Mouse (Mus musculus) erythroid progenitor cell, adult 5-6 weeks (primary cell): Measurements from ENCODE around the gene Lef1. TPM values are rescaled to one million over a fixed set of nuclear protein-coding genes. Genes with fewer than 3 reads are reported as not detected.

ENCODE experiments used
- ATAC-seq: replicated peaks from 2 replicates; pipeline ENCODE4 v1.8.0; 2016; ENCODE audit warnings: moderate number of reproducible peaks, mild to moderate bottlenecking, moderate TSS enrichment, inconsistent platforms; ENCODE audit not compliant: poor library complexity, low FRiP score, severe bottlenecking
- total RNA-seq, 2 experiments: library from RNA; stranded (forward) in 1 of 2; stranded (reverse) in 1 of 2; fragments of 150-400 nt in 1 of 2; fragments of 186-747, 209-891 nt in 1 of 2; gene quantifications; 2 replicates each; pipeline versions ENCODE4 v1.2.3 to v1.2.4; 2015 to 2017; ENCODE audit warnings: low replicate concordance in 2 of 2

The Lef1 gene
- total RNA-seq, 2 experiments from 2014 or later, result 9.2 to 14.1 TPM

DNA sequence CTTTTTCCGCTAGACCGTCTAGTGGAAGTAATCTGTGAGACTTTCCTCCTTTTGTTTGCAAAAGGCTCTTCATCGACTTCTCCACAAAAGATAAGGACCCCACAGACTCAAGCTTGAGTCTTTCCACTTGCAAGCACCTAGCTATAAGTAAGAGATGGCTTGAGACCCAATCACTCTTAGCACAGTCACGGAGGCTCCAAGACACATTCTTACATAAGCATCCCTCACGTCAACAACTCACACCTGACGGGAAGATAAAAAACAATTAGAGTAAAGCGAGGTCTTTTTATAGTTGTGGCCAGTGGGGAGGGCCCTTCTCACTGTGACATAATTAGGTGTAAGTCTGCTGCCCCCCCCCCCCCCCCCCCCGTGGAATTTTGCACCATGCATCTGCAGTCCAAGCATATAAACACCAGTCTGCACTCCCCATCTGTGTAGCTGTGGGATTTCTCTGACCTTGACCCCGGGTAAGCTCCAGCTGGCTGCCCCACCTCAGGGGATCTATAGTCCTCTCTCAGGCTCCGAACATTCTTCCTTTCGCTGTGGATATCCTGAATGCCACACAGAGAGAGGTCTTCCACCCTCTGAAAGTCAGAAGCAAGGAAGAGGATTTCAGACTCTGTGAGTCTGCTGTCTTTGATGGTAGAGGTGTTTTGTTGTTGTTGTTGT, 61.2 kb downstream of the Lef1 start:
- no peak for ATAC-seq

DNA sequence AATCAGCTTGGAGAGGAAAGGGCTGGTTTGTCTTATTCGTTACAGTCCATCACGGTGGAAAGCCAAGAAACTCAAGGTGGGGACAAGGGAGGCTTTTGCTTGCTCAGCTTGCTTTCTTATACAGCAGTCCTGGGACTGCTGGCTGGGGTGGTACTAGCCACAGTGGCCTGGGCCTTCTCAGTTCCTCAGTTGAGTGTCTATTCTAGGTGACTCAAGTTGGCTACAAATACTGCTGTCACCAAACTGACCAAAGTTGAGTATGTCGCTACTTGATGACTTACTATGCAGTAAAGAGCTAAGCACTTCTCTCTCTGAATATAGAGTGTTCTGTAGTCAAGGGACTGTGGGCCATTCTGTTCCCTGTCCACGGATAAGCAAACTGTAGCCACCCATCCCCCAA, 62.0 kb downstream of the Lef1 start:
- no peak for ATAC-seq

DNA sequence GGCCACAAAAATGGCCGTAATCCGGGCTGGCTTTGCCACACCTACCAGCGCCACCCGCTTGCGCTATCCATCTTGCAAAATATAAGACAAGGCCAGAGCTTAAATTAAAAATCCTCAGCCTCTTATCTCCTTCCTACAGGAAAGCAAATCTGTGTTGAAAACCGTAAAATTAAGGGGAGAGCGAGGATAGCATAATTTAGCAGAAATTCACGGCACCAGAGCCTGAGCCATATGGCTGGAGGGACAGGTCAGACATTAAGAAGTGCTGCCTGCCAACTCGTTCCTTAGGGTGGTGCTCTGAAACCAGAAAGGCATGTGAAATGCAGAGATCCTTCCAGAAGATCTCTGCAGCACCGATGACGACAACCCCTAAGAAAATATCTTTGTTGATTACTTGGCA, 70.7 kb downstream of the Lef1 start:
- no peak for ATAC-seq

DNA sequence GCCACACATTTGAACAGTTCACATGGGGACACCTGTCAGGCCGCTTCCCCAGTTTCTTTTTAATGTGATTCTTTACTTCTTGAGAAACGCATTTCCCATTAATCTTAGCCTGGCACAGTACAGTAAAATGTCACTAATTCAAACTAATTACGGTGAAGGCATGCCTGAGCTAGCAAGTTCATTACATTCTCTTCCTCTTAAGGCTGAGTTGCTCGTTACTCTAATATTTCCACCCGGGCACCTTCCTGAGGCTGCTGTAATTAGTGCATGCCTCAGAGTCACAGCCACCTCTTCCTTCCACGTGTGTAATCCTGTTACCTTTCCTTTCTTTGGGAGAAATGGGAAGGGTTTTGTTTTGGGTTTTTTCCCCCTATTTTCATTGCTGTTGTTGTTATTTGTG, 71.9 kb downstream of the Lef1 start:
- no peak for ATAC-seq

DNA sequence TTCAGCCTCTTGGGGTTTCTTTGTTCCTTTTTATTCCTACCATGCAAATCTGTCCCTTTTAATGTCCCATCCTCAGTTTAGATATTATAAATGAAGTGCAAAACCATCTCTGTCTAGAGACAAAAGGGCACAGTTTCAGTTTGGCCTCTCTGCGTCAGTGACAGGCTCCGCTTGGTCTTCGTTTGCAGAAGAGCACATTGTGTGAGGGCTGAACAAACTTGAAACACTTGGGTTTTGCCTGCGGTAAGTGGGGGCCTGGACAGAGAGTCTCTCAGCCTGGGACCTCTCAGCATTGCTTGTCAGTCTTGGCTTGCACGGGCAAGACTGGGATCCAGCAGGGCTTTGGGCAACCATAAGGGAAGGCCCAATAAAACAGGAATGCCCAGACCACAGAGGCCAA, 75.9 kb downstream of the Lef1 start:
- no peak for ATAC-seq

DNA sequence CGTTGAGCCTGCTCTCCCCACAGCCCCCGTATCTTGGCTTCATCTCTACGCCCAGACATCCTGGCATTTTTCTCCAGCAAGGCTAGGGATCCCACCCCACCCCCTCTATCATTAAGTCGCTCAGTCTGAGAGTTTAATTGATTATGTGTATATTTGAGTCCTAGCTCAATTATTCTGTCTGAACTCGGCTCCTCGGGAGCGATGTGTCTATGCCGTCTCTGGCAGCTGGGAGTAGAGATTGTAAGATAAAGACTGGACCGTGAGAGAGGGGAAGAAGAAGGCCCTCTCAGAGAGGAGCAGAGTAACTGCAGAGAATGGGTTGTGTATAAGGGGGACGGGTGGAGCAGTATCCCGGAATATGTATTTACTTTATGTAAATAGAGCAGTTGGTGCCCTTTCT, 80.0 kb downstream of the Lef1 start:
- ATAC-seq, result no peak

DNA sequence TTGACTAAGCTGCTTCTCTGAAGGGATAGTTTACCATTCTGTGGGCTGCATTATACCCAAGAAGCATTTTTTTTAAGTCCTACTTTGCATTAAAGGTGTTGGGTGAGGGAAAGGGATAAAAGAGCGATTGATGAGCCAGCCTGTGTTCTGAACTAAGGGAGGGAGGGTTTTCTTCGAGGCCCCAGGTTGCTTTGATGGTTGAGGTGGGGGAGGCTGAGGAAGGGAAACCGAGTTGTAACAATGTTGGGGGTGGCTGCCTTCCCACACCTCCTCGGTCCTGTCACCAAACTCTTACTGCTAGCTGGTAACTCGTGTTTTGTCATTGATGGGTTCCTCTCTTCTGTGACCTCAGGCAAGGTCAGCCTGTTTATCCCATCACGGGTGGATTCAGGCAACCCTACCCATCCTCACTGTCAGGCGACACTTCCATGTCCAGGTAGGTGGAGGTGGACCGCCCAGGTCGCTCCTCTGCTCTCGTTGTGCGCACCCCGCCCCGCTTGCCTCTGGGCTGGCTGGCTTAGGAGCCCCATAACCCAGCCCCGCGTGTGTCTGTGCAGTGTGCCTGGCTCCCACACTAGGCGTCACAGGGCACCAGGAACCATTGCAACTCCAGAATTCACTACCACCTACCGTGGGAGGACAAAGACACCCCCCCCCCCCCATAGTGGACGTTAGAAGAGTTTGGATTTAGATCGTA, 80.5 kb downstream of the Lef1 start:
- no peak for ATAC-seq

DNA sequence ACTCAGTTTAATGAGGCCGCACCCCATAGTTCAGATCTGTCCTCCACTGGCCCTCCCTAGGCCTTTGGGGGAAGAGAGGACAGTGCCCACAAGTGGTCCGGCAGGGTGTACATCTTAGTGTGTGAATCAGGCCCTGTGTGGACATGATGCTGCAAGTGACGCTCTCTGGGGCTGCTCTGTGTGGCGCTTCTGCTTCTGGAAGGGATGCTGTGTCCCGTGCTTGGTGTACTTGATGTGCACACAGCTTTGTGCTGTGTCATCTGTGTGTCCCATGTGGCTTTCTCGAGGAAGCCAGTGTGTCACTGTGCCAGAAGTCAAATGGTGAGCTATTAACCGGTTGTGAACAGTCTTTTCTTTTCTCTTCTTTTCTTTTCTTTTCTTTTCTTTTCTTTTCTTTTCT, 81.2 kb downstream of the Lef1 start:
- ATAC-seq, result no peak

DNA sequence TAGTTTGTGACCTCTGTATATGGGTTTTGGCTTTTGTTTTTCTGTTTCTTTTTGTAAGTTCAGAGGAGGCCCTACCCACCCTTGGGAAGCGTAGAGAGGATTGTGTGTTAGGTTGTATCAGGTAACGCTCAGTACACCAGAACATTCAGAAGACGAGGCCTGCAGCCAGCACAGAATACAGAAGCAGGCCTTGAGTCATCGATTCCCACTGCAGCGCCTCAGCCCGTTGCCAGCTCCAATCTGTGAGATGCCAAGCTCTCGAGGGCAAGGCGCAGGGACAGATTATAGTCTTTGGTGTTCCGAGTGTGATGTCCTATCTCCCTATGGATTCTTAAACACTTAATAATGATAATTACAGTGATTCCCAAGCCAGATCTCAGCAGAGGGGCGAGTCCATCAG, 85.8 kb downstream of the Lef1 start:
- ATAC-seq, result no peak

DNA sequence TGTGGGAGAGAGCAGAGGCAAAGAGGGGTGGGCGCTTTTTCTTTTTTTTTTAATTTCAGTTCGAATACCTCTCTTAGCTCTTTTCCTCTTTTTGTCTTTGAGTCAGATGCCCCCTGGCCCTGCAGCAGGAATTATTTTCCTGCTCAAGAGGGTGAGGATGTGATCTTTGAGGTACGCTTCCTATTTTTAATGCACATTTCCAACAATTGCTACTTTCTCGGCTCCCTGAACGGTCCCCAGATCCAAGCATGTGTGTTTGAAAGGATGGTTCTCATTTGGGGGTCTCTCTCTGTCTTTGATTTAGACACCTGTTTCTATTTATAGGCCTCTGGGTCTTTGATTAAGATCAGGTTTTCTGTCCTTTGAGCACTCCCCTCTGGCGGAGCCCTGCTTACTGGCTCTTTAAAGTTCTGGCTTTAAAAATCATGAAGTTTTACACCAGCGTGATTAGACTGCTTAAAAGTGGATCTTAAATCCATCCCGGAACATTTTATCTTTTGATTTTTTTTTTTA, 86.3 kb downstream of the Lef1 start:
- no peak for ATAC-seq

DNA sequence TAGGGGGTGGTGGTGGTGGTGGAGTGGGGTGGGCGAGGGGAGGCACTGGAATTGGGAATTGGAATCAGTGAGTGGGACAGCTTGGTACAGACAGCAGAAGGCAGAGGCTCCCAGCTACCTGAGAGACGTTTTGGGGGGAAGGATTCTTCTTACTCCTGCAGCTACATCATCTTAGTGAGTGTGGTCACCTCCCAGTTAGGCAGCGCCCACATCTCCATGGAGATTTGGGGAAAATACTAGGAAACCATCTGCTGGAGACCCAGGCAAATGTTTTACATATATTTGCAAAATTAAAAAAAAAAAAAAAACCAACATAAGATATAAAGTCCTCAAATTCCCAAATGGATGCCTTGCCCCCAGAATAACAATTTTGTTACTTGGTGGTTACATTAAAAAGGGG, 88.7 kb downstream of the Lef1 start:
- no peak for ATAC-seq

DNA sequence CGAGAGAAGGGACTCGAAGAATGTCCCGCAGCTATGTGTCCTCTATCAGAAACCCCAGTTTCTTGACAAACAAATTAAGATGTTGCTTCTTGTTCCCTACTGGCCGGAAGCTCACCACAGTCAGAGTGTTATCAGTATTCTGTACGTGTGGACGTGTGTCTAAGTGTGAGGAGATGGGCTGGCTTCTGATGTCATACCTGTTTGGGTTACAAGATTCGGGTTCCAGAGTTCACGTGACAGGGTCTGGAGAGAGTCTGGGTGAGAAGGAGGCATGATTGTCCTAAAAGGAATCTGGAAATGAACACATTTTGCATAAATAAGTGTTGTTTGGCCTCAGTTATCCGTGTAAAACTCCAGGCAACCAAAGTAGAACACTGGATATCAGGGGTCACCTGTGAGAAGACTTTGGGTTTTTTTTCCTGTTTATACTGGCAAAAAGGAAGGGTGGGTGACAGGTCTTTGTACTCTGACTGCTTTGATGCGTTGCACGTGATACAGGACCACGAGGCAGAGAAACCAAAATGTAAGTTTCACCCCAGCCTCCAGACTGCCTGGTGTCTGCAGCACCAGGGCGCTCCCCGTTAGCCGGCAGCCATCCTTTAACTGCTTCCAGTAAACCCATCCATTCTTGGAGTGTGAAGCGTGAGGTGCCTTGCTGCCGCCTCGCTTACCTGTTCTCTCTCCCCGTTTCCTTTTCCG, 89.5 kb downstream of the Lef1 start:
- ATAC-seq, result no peak

DNA sequence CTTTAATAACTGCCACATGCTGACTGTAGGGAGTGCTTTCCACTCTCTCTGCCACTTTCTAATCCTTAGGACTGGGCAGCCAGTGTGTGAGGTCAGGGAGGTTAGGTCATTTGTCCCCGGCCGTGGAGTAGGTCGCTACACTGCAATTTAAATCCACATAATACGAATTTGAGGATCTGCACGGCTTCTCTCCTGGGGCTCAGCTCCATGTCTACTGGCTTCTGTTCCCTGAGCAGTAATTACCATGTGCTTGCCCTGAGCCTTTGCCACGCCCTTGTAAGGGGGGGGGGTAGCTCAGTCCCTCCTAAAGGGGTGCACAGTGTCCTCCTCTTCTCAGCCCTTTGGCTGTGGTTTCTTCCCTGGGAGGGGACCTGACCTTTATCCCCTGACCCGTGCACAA, 92.0 kb downstream of the Lef1 start:
- no peak for ATAC-seq

DNA sequence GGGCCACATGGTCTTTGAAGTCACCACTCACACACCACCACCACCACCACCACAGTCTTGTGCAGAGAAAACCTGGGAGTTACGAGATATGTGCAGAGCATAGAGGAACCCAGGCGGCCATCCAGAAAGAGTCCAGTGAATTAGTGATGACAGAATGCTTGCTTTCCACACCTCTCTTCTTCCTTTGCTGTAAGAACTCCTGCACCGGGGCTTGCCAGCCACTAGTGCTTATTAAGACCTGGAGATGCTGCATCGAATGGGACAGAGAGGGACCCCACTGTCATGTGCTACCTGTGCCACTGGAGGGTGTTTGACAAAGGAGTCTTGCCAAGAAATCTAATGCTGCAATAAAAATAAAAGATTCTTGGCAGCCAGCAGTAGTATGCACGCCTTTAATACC, 97.6 kb downstream of the Lef1 start:
- ATAC-seq, result no peak

DNA sequence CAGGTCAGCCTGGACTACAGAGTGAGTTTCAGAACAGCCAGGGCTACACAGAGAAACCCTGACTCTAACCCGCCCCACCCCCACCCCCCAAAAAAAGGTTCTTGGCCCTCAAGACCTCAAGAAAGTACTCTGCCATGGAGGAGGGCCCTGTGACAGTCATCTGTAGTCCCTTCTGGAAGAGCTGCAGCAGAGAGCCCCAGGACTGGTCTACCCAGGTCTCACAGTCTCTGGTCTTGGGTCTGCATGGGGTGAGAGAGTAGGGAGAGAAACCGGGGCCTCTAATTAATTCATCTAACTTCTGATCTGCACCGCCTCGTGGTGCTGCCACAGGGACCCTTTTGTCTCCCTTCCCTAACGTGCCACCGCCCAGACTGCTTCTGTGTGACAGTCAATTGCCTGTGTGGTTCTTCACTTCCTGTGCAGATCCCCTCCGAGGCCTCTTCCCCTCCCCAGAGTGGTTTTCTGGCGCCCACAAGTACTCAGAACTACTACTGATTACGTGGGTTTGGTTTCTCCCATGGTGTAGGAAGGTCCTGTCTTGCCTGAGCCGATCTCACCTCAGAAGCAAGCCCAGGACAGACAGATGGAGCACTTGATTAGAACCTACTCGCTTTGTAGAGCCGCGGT, 98.1 kb downstream of the Lef1 start:
- ATAC-seq, result no peak

DNA sequence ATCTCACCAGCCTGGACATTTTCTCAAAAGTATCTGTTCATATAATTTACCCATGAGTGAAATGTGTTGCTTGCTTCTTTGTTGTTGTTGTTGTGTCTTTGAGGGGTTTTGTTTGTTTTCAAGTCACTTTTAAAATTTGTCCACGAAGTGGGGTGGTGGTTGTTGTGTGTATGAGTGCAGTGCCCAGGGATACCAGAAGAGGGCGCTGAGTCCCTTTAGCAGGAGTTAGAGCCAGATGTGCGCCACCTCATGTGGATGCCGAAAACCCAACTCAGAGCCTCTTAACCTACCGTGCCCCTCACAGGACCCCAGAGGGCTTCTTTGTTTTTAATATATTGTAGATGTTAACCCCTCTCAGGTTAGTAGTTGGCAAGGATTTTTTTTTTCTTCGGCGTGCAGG, 101.9 kb downstream of the Lef1 start:
- no peak for ATAC-seq

DNA sequence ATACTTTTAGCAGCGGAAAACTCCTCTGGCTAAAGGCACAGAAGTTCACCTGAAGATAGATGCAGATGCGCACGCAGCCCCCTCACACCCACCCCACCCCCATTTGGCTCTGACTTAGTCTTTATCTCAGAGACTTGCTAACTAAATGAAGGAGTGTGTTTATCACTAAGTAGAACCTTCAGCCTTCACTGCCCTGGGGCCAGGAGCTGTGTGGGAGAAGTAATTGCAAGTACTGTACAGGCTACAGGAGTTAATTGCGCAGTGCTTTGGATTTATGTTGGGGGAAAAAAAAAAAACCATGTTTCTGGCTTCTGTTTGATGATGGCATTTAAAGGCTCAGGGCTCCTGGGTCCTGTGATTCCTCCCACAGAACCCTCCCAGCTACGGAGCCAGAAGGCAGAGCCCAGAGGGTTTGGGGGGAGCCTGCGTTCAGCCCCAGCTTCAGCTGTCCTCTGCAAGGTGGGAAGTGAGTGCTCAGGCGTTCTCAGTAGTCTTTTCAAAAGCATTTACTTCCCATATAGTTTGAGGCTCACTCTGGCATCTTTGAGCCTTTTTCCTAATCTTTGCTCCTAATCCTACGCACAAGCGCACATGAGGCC, 103.9 kb downstream of the Lef1 start:
- no peak for ATAC-seq

DNA sequence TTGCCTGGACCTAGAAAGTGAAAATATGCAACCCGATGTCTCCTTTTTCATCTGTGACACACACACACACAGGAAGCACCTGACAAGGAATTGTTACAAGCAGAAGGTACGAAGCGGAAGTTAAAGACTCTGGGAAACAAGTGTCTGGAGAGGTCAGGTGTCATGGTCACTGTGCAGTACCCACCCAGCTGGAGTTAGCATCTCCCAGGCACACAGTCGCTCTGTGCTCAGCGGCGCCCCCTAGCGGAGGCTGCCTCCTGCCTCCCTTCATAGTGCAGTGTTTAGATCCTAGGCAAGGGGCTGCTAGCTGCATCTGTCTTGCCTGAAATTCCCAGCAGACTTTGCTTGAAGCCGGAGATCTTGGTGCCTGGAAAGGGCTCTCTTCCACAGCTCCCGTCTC, 104.6 kb downstream of the Lef1 start:
- ATAC-seq, result no peak

DNA sequence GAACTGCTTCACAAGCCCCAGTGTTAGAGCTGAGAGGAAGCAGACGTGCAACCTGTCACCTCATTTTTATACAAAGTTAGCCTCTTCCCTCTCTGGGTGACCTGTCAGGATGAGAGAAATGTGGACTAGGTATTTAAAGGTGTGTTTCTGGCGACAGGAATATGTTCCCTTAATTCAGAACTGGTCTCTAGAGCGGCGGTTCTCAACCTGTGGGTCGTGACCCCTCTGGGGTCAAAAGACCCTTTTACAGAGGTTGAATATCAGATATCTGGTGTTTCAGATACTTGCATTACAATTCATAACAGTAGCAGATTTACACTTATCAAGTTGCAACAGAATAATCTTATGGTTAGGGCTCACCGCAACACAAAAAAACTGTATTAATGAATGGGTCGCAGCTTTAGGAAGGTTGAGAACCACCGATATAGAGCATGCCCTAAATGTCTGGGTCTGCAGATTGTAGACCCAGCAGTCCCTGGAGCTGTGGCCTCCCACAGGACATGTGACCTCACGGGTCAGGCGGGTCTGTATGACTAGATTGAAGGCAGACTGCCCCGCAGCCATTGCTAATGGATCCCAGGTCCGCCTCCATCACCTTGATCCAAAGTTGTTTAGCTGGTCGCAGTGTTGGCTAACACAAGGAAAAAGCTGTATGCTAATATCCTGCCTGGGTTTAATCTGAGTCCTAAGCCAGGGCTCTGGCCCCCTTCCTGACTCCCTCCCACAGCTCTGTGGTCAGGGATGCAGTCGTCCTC, 108.5 kb downstream of the Lef1 start:
- ATAC-seq, result no peak

DNA sequence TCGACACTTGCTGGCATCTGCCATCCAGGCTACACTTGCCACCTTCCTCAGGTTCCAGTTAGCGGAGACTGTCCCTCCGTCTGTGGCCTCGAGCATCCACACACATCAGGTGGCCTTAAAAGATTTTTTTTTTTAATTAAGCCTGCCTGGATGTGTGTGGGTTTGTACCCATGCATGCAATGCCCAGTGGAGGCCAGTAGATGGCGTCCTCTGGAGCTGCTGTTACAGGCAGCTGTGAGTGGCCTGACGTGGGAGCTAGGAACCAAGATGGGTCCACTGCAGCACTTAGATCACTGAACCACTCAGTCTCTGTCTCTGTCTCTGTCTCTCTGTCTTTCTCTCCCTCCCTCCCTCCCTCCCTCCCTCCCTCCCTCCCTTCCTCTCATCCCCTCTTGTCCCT, 117.8 kb downstream of the Lef1 start:
- no peak for ATAC-seq
